Mouse (Mus musculus) intestine, embryonic 15.5 days (tissue): ENCODE measurements around the gene Itga11. TPM values are rescaled to one million over a fixed set of nuclear protein-coding genes. Genes with fewer than 3 reads are reported as not detected.
A peak's percentile ranks its signal among the peaks of the same experiment; 100 is the strongest.

Experiments
- ATAC-seq: fragments of 200-750 bp; cut with Nextera tagmentation; 2 replicates; pipeline ENCODE4 v1.8.0; 2017; ENCODE audit warnings: moderate TSS enrichment, moderate library complexity
- H3K27ac ChIP-seq: fragments of 300-500 bp; sonication (generic); 2 replicates; pipeline ENCODE4 v1.5.1; 2015; ENCODE audit warnings: mild to moderate bottlenecking, inconsistent platforms
- H3K27me3 ChIP-seq: fragments of 300-500 bp; sonication (generic); replicated peaks from 2 replicates; pipeline ENCODE4 v1.6.1; 2015; ENCODE audit warnings: inconsistent platforms
- H3K36me3 ChIP-seq: fragments of 300-500 bp; sonication (generic); 2 replicates; pipeline ENCODE4 v1.6.1; 2015; ENCODE audit warnings: inconsistent platforms
- H3K4me1 ChIP-seq: fragments of 300-500 bp; sonication (generic); replicated peaks from 2 replicates; pipeline ENCODE4 v1.6.1; 2015; ENCODE audit warnings: inconsistent platforms
- H3K4me2 ChIP-seq: fragments of 300-500 bp; sonication (generic); replicated peaks from 2 replicates; pipeline ENCODE4 v1.6.1; 2015; ENCODE audit warnings: mild to moderate bottlenecking, inconsistent platforms
- H3K4me3 ChIP-seq: fragments of 300-500 bp; sonication (generic); replicated peaks from 2 replicates; pipeline ENCODE4 v1.5.1; 2015; ENCODE audit warnings: inconsistent platforms
- H3K9ac ChIP-seq: fragments of 300-500 bp; sonication (generic); 2 replicates; pipeline ENCODE4 v1.6.1; 2015; ENCODE audit warnings: inconsistent platforms
- H3K9me3 ChIP-seq: fragments of 300-500 bp; sonication (generic); 2 replicates; pipeline ENCODE4 v1.6.1; 2016; ENCODE audit warnings: inconsistent platforms
- WGBS: fragments of 180-500 bp; shearing (Covaris S2); methylation state at CpG from one replicate; pipeline ENCODE4 v1.1.7; 2015; 5-methylcytosine and 5-hydroxymethylcytosine counted together
- polyA plus RNA-seq: library from polyadenylated mRNA; unstranded; fragments of >200 nt; fragmentation: Nextera tagmentation; extraction: Ambion mirVana; gene quantifications from 2 replicates; pipeline ENCODE4 v1.2.1, GENCODE M21; 2015

Itga11 gene
- polyA plus RNA-seq, 1 experiment from 2014 or later = 3.0 TPM

- peak; percentile 19 for ATAC-seq
- WGBS = 6% methylated on average over 24 of the region's 24 CpGs
- peak overlapping the region; percentile 29 for H3K27ac ChIP-seq
These were observed 150.5 kb downstream of the Itga11 start for GRCm38 (mm10) chr9:62827939-62828652.

GRCm38 (mm10) chr9:62828662-62829086 is 151.0 kb downstream of the Itga11 start:
- Histone ChIP-seq H3K27ac (peak overlapping the region; percentile 29; the same call in 1 of the 2 replicates), H3K36me3 (no peaks in the 10 kb centered on the region), H3K9me3 (no peaks in the 10 kb centered on the region), H3K9ac (no peak overlapping the region), H3K27me3 (no peaks in the 10 kb centered on the region), H3K4me2 (peak overlapping the region; percentile 51), H3K4me1 (peaks cover 9% of the 10 kb centered on the region; the same call in 1 of the 2 replicates), H3K4me3 (peak overlapping the region; percentile 15)
- under 1% methylated on average over 23 of the region's 23 CpGs for WGBS
- peak; percentile 97 for ATAC-seq

More at GRCm38 (mm10) chr9:62827939-62828652, 150.5 kb downstream of the Itga11 start:
- no peaks in the 10 kb centered on the region for H3K27me3 ChIP-seq
- H3K4me2 ChIP-seq = peak overlapping the region; percentile 51
- peaks cover 9% of the 10 kb centered on the region; the same call in 1 of the 2 replicates for H3K4me1 ChIP-seq
- peak overlapping the region; percentile 15 for H3K4me3 ChIP-seq
- H3K9me3 ChIP-seq = no peaks in the 10 kb centered on the region
- H3K36me3 ChIP-seq = no peaks in the 10 kb centered on the region
- no peak overlapping the region for H3K9ac ChIP-seq

- Histone ChIP-seq H3K36me3 (no peaks in the 10 kb centered on the region), H3K4me1 (peaks cover 9% of the 10 kb centered on the region; the same call in 1 of the 2 replicates), H3K9ac (no peak overlapping the region), H3K27ac (no peak overlapping the region), H3K4me2 (no peak overlapping the region), H3K27me3 (no peaks in the 10 kb centered on the region), H3K9me3 (no peaks in the 10 kb centered on the region), H3K4me3 (no peak overlapping the region)
- ATAC-seq = no peak
- WGBS = 72% methylated on average over 6 of the region's 6 CpGs
These were observed 152.3 kb downstream of the Itga11 start for GRCm38 (mm10) chr9:62829877-62830276.

Other genes with a start within 250 kb of the Itga11 start
- gene Coro2b, start 140.8 kb upstream of the Itga11 start, polyA plus RNA-seq = 7.6 and 8.8 TPM in 2 replicates
- 16.2 and 16.7 TPM in 2 replicates for gene Fem1b, start 134.1 kb downstream of the Itga11 start, polyA plus RNA-seq
- 29.6 and 30.6 TPM in 2 replicates for gene Cln6, start 161.0 kb downstream of the Itga11 start, polyA plus RNA-seq
- gene Calml4, start 180.3 kb downstream of the Itga11 start, polyA plus RNA-seq = 193 and 202 TPM in 2 replicates